Mouse (Mus musculus): Measurements from ENCODE around the gene Azgp1. TPM values are rescaled to one million over a fixed set of nuclear protein-coding genes. Genes with fewer than 3 reads are reported as not detected.

The Azgp1 gene
- 1 to 10 TPM in 1 of 2 experiments, under 1 TPM in 1; 0.23 to 1.0 TPM for polyA plus RNA-seq (2017; shearing (Covaris generic))

DNA sequence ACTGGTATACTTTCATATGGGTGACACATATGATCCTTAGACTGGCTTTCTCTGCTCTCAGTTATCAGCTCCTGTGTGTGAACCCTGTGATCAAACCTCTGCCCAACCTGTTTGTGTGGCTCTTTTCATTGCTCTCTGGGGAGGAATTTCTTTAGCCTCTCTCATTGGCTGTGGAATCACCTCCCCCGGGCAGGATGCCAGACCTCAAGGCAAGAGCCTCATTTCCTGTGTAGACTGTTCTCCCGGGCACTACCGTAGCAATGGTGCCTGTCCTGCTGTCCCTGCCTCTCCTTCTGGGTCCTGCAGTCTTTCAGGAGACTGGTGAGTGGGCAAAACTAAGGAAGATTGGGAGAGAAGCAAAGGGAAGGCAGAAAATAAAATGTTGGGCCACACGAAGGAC, at the start of gene Azgp1:
Gene Azgp1 (plus strand): TSS at position 221 of the 400 bp plus-strand sequence.

DNA sequence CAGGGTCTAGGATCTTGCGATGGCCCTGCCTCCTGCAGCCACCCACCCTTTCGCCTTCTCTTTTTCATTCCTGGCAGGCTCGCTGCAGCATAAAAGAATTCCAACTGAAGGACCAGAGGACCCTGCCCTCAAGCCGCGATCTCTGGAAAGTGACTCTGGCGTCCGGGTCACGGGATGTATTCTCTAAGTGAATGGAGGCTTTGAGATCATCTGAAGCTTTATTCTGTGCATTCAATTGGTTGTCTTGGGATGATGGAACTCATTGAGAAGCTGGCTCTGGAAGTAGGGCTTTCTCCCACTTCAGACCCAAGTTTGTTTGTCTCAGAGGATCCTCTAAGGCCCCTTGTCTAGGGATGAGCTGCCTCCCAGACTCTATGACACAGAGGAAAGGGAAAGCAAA, 18.4 kb upstream of the Azgp1 start, which contains the start of gene Gjc3:
Gene Gjc3 (minus strand): TSS at position 154 of the 400 bp plus-strand sequence.

DNA sequence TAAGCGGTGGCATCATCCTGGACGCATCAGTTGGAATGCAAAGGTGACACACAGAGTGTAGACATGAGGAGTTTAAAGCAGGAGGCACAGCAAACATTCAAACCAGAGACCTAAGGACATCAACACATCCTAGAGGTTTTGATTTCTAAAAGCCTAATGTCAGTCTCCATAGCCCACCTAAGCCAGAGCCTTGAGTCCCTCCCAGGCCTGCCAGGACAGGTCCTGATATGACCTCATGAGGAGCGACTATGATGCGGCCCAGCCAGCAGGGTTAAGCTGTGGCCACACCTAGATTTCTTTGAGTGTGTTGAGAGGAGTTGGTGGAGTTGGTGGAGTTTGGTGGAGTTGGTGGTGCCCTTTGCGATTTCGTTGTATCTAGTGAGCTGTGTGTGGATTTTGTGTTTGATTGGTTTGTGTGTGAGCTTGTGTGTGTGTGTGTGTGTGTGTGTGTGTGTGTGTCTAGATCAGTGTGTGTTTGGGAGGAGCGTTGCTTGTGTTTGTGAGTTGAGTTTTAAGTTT, 39.7 kb downstream of the Azgp1 start, which contains the start of the genes Smok3a and Smok3b:
Gene Smok3a (plus strand): TSS at position 301 of the 519 bp plus-strand sequence.
Gene Smok3b (plus strand): TSS at position 469 of the 519 bp plus-strand sequence.

Other genes starting within 250 kb of the Azgp1 start
- gene Nyap1, start 239.9 kb upstream of the Azgp1 start, polyA plus RNA-seq (2017; shearing (Covaris generic)) = 1 to 10 TPM in 1 of 2 experiments, under 1 TPM in 1; 0.16 to 1.3 TPM
- gene Tsc22d4, start 235.8 kb upstream of the Azgp1 start, polyA plus RNA-seq (2017; shearing (Covaris generic)) = 100 to 1,000 TPM; 338 to 405 TPM
- 100 to 1,000 TPM; 101 to 106 TPM for gene Ppp1r35, start 202.7 kb upstream of the Azgp1 start, polyA plus RNA-seq (2017; shearing (Covaris generic))
- gene Mepce, start 193.9 kb upstream of the Azgp1 start, polyA plus RNA-seq (2017; shearing (Covaris generic)) = 10 to 100 TPM; 34.7 to 39.4 TPM
- 10 to 100 TPM; 10.4 to 23.8 TPM for gene Zcwpw1, start 193.7 kb upstream of the Azgp1 start, polyA plus RNA-seq (2017; shearing (Covaris generic))
- 1 to 10 TPM in 1 of 2 experiments, under 1 TPM in 1; 0.36 to 4.3 TPM for gene Pilra, start 145.2 kb upstream of the Azgp1 start, polyA plus RNA-seq (2017; shearing (Covaris generic))
- under 1 TPM in 1 of 2 experiments, not detected in 1; 0.56 TPM for gene Pilrb1, start 123.4 kb upstream of the Azgp1 start, polyA plus RNA-seq (2017; shearing (Covaris generic))
- gene Pilrb2, start 109.7 kb upstream of the Azgp1 start, polyA plus RNA-seq (2017; shearing (Covaris generic)) = 1 to 10 TPM in 1 of 2 experiments, not detected in 1; 6.5 TPM
- gene Cyp3a13, start 59.9 kb upstream of the Azgp1 start, polyA plus RNA-seq (2017; shearing (Covaris generic)) = 1 to 10 TPM in 1 of 2 experiments, under 1 TPM in 1; 0.11 to 1.0 TPM
- gene Gjc3, start 18.4 kb upstream of the Azgp1 start, polyA plus RNA-seq (2017; shearing (Covaris generic)) = under 1 TPM in 1 of 2 experiments, not detected in 1; 0.04 TPM
- gene Smok3a, start 39.7 kb downstream of the Azgp1 start, polyA plus RNA-seq (2017; shearing (Covaris generic)) = 1 to 10 TPM in 1 of 2 experiments, under 1 TPM in 1; 0.11 to 2.1 TPM
- 1 to 10 TPM in 1 of 2 experiments, not detected in 1; 7.7 TPM for gene Smok3b, start 39.9 kb downstream of the Azgp1 start, polyA plus RNA-seq (2017; shearing (Covaris generic))
- 1 to 10 TPM in 1 of 2 experiments, under 1 TPM in 1; 0.35 to 2.9 TPM for gene Smok3c, start 71.7 kb downstream of the Azgp1 start, polyA plus RNA-seq (2017; shearing (Covaris generic))
- gene Zkscan1, start 103.6 kb downstream of the Azgp1 start, polyA plus RNA-seq (2017; shearing (Covaris generic)) = 10 to 100 TPM; 11.9 to 14.3 TPM
- 10 to 100 TPM; 23.1 to 27.3 TPM for gene Zscan21, start 135.4 kb downstream of the Azgp1 start, polyA plus RNA-seq (2017; shearing (Covaris generic))
- 10 to 100 TPM; 21.3 to 26.4 TPM for gene Zfp113, start 174.2 kb downstream of the Azgp1 start, polyA plus RNA-seq (2017; shearing (Covaris generic))
- 100 to 1,000 TPM; 183 to 192 TPM for gene Cops6, start 179.6 kb downstream of the Azgp1 start, polyA plus RNA-seq (2017; shearing (Covaris generic))
- 1 to 10 TPM; 8.1 to 8.7 TPM for gene Ap4m1, start 190.5 kb downstream of the Azgp1 start, polyA plus RNA-seq (2017; shearing (Covaris generic))
- 10 to 100 TPM; 57.4 to 74.1 TPM for gene Mcm7, start 190.9 kb downstream of the Azgp1 start, polyA plus RNA-seq (2017; shearing (Covaris generic))
- gene Taf6, start 205.9 kb downstream of the Azgp1 start, polyA plus RNA-seq (2017; shearing (Covaris generic)) = 10 to 100 TPM; 44.9 to 56.9 TPM
- 10 to 100 TPM; 17.3 to 20.4 TPM for gene Cnpy4, start 206.0 kb downstream of the Azgp1 start, polyA plus RNA-seq (2017; shearing (Covaris generic))
- gene Mblac1, start 212.8 kb downstream of the Azgp1 start, polyA plus RNA-seq (2017; shearing (Covaris generic)) = under 1 TPM; 0.93 to 0.99 TPM
- 1 to 10 TPM in 1 of 2 experiments, under 1 TPM in 1; 0.49 to 1.4 TPM for gene Nxpe5, start 244.4 kb downstream of the Azgp1 start, polyA plus RNA-seq (2017; shearing (Covaris generic))